Mouse (Mus musculus) limb, embryonic 12.5 days (tissue): ENCODE measurements around the gene Fam180a. TPM values are rescaled to one million over a fixed set of nuclear protein-coding genes. Genes with fewer than 3 reads are reported as not detected.

Experiments
- ATAC-seq: fragments of 200-750 bp; cut with Nextera tagmentation; 2 replicates; pipeline ENCODE4 v1.8.0; 2017; ENCODE audit warnings: low read depth, moderate TSS enrichment; ENCODE audit not compliant: insufficient number of reproducible peaks, insufficient read depth, low FRiP score, low TSS enrichment
- H3K27ac ChIP-seq: fragments of 300-500 bp; sonication (generic); 2 replicates; pipeline ENCODE4 v1.5.1; 2016; ENCODE audit warnings: mild to moderate bottlenecking, moderate library complexity
- H3K27me3 ChIP-seq: fragments of 300-500 bp; sonication (generic); 2 replicates; pipeline ENCODE4 v1.6.1; 2016; ENCODE audit warnings: mild to moderate bottlenecking, moderate library complexity
- H3K36me3 ChIP-seq: fragments of 300-500 bp; sonication (generic); 2 replicates; pipeline ENCODE4 v1.6.1; 2016; ENCODE audit warnings: mild to moderate bottlenecking, moderate library complexity
- H3K4me1 ChIP-seq: fragments of 300-500 bp; sonication (generic); replicated peaks from 2 replicates; pipeline ENCODE4 v1.6.1; 2016
- H3K4me2 ChIP-seq: fragments of 300-500 bp; sonication (generic); 2 replicates; pipeline ENCODE4 v1.6.1; 2016; ENCODE audit warnings: mild to moderate bottlenecking, moderate library complexity
- H3K4me3 ChIP-seq: fragments of 300-500 bp; sonication (generic); replicated peaks from 2 replicates; pipeline ENCODE4 v1.5.1; 2016; ENCODE audit warnings: mild to moderate bottlenecking
- H3K9ac ChIP-seq: fragments of 300-500 bp; sonication (generic); replicated peaks from 2 replicates; pipeline ENCODE4 v1.6.1; 2016; ENCODE audit warnings: mild to moderate bottlenecking, moderate library complexity
- H3K9me3 ChIP-seq: fragments of 300-500 bp; sonication (generic); 2 replicates; pipeline ENCODE4 v1.6.1; 2016; ENCODE audit warnings: mild to moderate bottlenecking, moderate library complexity
- WGBS: fragments of 180-500 bp; shearing (Covaris S2); methylation state at CpG from one replicate; pipeline ENCODE4 v1.1.7; 2016; 5-methylcytosine and 5-hydroxymethylcytosine counted together
- polyA plus RNA-seq: library from polyadenylated mRNA; unstranded; fragments of >200 nt; fragmentation: Nextera tagmentation; extraction: Ambion mirVana; gene quantifications from 2 replicates; pipeline ENCODE4 v1.2.1, GENCODE M21; 2016

Fam180a gene
- polyA plus RNA-seq, 1 experiment from 2014 or later = not detected

DNA sequence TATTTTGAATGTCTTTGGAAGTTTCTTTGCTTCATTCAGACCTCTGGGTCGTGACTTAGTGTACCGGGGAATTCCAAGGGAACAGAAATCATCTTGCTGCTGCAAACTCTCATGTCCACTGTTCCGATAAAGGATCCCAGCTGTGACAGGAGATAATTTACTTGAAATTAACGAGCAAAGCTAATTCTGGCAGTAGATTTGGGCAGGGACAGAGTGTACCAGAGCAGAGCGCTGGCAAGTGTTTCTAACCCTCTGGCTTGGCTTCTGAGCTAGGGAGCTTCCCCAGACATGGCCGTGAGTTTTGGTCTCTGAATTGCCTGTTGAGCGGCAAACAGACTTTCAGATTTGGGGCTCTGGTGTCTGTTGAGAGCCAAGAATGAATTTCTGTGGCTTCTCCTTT is 23.8 kb upstream of the Fam180a start:
- no peak overlapping the region for H3K9ac ChIP-seq
- H3K27me3 ChIP-seq = no peaks in the 10 kb centered on the region
- 48% methylated on average over 7 of the region's 7 CpGs for WGBS
- no peak overlapping the region for H3K4me3 ChIP-seq
- H3K27ac ChIP-seq = no peak overlapping the region
- no peak overlapping the region for H3K4me2 ChIP-seq
- peaks cover 38% of the 10 kb centered on the region for H3K4me1 ChIP-seq
- no peaks in the 10 kb centered on the region for H3K9me3 ChIP-seq
- no peaks in the 10 kb centered on the region for H3K36me3 ChIP-seq
- ATAC-seq = no peak

DNA sequence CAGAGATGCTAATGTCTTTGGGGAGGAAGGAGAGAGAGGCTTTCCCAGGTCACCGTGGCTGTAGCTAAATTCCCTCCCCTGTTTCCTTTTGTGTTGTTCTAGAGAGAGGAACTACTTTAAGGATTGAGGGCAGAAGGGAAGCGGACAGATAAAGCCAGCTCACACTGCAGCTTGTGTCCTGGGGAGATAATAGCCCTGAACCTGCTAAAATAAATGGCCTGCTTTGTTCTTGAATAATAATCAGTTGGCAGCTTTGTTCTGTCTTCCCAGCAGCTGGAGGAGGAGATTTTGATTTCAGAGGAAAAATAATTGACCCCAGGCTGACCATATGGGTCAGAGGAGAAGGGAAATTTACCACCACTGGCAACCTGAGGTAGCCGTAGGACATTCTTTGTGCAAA is 12.7 kb upstream of the Fam180a start:
- H3K4me1 ChIP-seq = no peaks in the 10 kb centered on the region
- H3K4me2 ChIP-seq = no peak overlapping the region
- no peaks in the 10 kb centered on the region for H3K36me3 ChIP-seq
- H3K9me3 ChIP-seq = no peaks in the 10 kb centered on the region
- no peaks in the 10 kb centered on the region for H3K27me3 ChIP-seq
- 42% methylated on average over 3 of the region's 3 CpGs for WGBS
- H3K4me3 ChIP-seq = no peak overlapping the region
- no peak for ATAC-seq
- no peak overlapping the region for H3K27ac ChIP-seq
- H3K9ac ChIP-seq = no peak overlapping the region

DNA sequence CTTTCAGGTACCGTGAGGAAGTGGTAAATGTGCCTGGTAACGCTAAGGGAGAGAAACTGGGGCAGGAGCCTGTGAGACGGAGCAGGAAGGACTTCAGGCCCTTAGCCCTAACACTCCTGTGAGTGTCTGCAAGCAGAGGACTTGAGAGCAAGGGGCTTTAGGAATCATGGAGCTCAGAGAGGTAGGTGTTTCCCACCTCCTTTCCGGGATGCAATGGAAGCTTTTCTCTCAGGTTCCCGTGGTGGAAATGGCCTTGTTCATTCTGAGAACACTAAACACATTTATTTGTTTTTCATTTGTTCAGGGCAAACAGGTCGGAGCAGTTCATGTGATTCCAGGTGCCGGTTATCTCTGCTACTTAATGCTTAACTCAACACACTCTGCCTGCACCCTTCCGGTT is 11.9 kb upstream of the Fam180a start:
- no peaks in the 10 kb centered on the region for H3K27me3 ChIP-seq
- no peaks in the 10 kb centered on the region for H3K36me3 ChIP-seq
- H3K4me1 ChIP-seq = no peaks in the 10 kb centered on the region
- H3K9me3 ChIP-seq = no peaks in the 10 kb centered on the region
- no peak overlapping the region for H3K4me2 ChIP-seq
- no peak for ATAC-seq
- H3K9ac ChIP-seq = no peak overlapping the region
- no peak overlapping the region for H3K4me3 ChIP-seq
- WGBS = 81% methylated on average over 8 of the region's 8 CpGs
- H3K27ac ChIP-seq = no peak overlapping the region

DNA sequence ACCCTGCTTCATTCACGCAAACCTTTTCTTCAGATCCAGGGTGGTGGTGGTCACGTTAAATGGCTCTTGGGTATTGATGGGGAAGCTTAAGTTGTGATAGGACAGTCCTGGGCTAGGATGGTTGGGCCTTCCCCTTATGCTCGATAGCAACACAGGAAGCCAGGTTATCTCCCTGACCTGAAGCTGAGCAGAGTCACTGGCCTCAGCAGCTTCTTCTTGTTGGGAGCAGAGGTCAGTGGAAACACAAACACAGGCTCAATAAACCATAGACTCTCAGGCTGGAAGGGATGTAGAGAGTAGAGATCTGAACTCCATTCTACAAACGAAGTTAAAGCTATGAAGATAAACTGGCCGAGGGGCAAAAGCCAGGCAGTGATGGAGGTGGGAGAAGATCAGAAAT is 9.5 kb upstream of the Fam180a start:
- no peak overlapping the region for H3K9ac ChIP-seq
- H3K9me3 ChIP-seq = no peaks in the 10 kb centered on the region
- no peaks in the 10 kb centered on the region for H3K36me3 ChIP-seq
- 62% methylated on average over 5 of the region's 5 CpGs for WGBS
- H3K27ac ChIP-seq = no peak overlapping the region
- no peaks in the 10 kb centered on the region for H3K27me3 ChIP-seq
- H3K4me3 ChIP-seq = no peak overlapping the region
- no peak overlapping the region for H3K4me2 ChIP-seq
- peaks cover 7% of the 10 kb centered on the region; the same call in 1 of the 2 replicates for H3K4me1 ChIP-seq
- ATAC-seq = no peak

GRCm38 (mm10) chr6:35334278-35334677 is 8.3 kb upstream of the Fam180a start:
- Histone ChIP-seq H3K27me3 (no peaks in the 10 kb centered on the region), H3K9ac (no peak overlapping the region), H3K27ac (no peak overlapping the region), H3K4me1 (peaks cover 7% of the 10 kb centered on the region; the same call in 1 of the 2 replicates), H3K4me2 (no peak overlapping the region), H3K4me3 (no peak overlapping the region), H3K36me3 (no peaks in the 10 kb centered on the region), H3K9me3 (no peaks in the 10 kb centered on the region)
- ATAC-seq = no peak
- WGBS = 76% methylated on average over 4 of the region's 4 CpGs

DNA sequence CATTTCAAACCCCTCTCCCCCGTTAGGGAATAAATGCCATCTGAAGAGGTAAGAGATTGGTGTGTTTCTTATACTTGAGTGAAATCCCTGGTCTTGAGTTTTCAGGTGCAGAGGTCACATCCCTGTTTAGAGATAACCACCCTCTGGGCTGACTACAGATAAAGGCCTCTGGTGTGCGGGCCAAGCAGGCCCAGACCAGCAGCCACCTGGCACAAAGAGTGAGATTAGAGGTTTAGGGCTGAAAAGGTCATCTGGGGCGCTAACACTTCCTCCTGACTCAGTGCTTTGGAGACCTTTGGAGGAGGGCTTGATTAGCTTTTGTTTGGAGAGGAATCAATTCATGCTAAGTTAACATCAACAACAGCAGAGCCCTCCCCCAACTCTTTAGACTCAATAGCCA is 7.7 kb upstream of the Fam180a start:
- 45% methylated on average over 3 of the region's 3 CpGs for WGBS
- Histone ChIP-seq H3K9me3 (no peaks in the 10 kb centered on the region), H3K4me2 (no peak overlapping the region), H3K36me3 (no peaks in the 10 kb centered on the region), H3K27ac (no peak overlapping the region), H3K4me1 (peaks cover 7% of the 10 kb centered on the region; the same call in 1 of the 2 replicates), H3K9ac (no peak overlapping the region), H3K27me3 (no peaks in the 10 kb centered on the region), H3K4me3 (no peak overlapping the region)
- no peak for ATAC-seq

DNA sequence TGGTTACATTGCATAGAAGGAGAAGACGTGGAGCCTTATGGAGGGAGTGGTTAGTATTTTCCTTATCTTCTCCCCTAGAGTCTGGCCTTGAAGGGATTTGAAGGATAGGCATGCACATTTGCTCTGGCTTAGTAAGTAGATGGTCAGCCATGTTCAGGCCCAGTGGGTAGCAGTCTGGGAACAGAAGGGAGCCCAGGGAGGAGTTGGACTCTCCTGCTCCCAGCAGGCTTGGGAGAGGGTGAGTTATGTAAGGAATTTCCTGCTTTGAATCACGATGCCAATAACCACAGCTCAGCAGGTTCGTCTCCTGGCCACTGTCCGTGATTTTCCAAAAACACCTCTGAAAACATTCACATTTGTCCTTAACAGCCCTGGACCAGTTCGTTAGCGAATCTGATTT is 4.9 kb upstream of the Fam180a start:
- Histone ChIP-seq H3K27ac (no peak overlapping the region), H3K36me3 (no peaks in the 10 kb centered on the region), H3K4me1 (peaks cover 10% of the 10 kb centered on the region; the same call in 1 of the 2 replicates), H3K4me2 (no peak overlapping the region), H3K9ac (no peak overlapping the region), H3K4me3 (no peak overlapping the region), H3K9me3 (no peaks in the 10 kb centered on the region), H3K27me3 (no peaks in the 10 kb centered on the region)
- ATAC-seq = no peak
- WGBS = 52% methylated on average over 6 of the region's 6 CpGs

GRCm38 (mm10) chr6:35329956-35330355 is 4.0 kb upstream of the Fam180a start:
- Histone ChIP-seq H3K36me3 (no peaks in the 10 kb centered on the region), H3K4me1 (peaks cover 13% of the 10 kb centered on the region; the same call in 1 of the 2 replicates), H3K4me3 (no peak overlapping the region), H3K4me2 (no peak overlapping the region), H3K9me3 (no peaks in the 10 kb centered on the region), H3K27me3 (no peaks in the 10 kb centered on the region), H3K27ac (no peak overlapping the region), H3K9ac (no peak overlapping the region)
- ATAC-seq = no peak
- 96% methylated on average over 12 of the region's 12 CpGs for WGBS

DNA sequence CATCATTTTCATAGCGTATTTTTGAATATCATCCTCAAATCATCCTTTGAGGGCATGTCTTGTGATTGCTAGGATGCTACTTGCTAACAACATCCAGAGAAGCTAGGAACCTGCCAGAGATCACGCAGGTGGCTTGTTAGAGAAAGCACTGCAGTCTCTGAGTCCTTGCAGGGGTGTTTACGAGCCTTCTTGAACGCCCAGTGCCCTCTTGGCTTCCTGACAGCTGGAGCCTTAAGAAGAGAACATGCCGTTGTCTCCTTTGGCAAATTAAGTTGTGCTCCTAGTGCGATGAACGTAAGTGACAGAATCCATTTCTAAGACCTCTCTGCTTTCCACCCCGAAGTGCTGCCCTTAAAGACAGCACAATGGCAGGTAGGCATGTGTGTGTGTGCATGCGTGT is 1.6 kb downstream of the Fam180a start:
- no peak overlapping the region for H3K27ac ChIP-seq
- peaks cover 16% of the 10 kb centered on the region for H3K4me1 ChIP-seq
- WGBS = 53% methylated on average over 9 of the region's 9 CpGs
- no peak overlapping the region for H3K9ac ChIP-seq
- H3K4me3 ChIP-seq = no peak overlapping the region
- no peak overlapping the region for H3K4me2 ChIP-seq
- ATAC-seq = no peak
- no peaks in the 10 kb centered on the region for H3K36me3 ChIP-seq
- no peaks in the 10 kb centered on the region for H3K27me3 ChIP-seq
- no peaks in the 10 kb centered on the region for H3K9me3 ChIP-seq

DNA sequence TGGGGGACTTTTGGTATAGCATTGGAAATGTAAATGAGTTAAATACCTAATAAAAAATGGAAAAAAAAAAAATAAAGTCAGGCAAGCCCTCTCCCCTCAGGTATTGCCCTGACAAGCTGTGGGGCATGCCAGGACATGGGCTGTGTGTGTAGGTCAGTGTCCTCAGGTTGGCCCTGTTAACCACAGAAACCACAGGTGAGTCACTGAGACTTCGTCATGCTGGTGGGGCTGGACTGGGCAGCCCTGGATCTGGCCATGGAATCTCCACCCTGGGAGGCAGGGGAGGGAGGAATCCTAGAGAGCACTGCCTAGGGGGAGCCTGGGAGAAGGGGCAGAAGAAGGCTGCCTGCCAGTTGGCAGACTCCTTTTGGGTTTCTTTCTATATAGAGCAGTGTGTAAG is 2.9 kb downstream of the Fam180a start:
- Histone ChIP-seq H3K27ac (no peak overlapping the region), H3K4me2 (no peak overlapping the region), H3K4me1 (peaks cover 16% of the 10 kb centered on the region), H3K27me3 (no peaks in the 10 kb centered on the region), H3K9ac (no peak overlapping the region), H3K9me3 (no peaks in the 10 kb centered on the region), H3K4me3 (no peak overlapping the region), H3K36me3 (no peaks in the 10 kb centered on the region)
- ATAC-seq = no peak
- 69% methylated on average over 1 of the region's 1 CpGs for WGBS

DNA sequence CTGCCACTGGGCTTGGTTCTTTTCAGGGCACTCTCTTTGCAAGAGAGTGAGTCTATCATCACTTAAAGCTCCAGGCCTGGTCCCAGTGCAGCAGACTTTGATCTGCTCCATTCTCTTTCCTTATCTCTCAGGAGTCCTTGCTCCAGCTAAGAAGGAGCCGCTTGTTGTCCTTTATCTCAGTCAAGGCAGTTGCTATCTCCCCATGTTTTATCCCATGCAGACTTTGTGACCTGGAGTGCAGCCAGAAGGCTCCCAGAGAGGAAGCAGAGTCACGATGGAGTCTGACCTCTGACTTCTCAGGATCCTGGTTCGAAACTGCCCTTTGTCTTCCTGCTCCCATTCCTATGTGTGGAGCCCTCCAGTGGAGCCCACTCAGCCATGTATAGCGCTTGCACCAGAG is 4.8 kb downstream of the Fam180a start:
- 66% methylated on average over 4 of the region's 4 CpGs for WGBS
- no peaks in the 10 kb centered on the region for H3K36me3 ChIP-seq
- ATAC-seq = no peak
- H3K9ac ChIP-seq = no peak overlapping the region
- H3K27me3 ChIP-seq = no peaks in the 10 kb centered on the region
- no peaks in the 10 kb centered on the region for H3K9me3 ChIP-seq
- no peak overlapping the region for H3K4me2 ChIP-seq
- no peak overlapping the region for H3K27ac ChIP-seq
- peaks cover 16% of the 10 kb centered on the region for H3K4me1 ChIP-seq
- H3K4me3 ChIP-seq = no peak overlapping the region

- no peak overlapping the region for H3K27ac ChIP-seq
- H3K4me2 ChIP-seq = no peak overlapping the region
- 83% methylated on average over 6 of the region's 6 CpGs for WGBS
- H3K9ac ChIP-seq = no peak overlapping the region
- ATAC-seq = no peak
- no peaks in the 10 kb centered on the region for H3K27me3 ChIP-seq
- H3K9me3 ChIP-seq = no peaks in the 10 kb centered on the region
- H3K36me3 ChIP-seq = no peaks in the 10 kb centered on the region
- H3K4me3 ChIP-seq = no peak overlapping the region
- peaks cover 9% of the 10 kb centered on the region for H3K4me1 ChIP-seq
Measured at GRCm38 (mm10) chr6:35319850-35320249, 6.1 kb downstream of the Fam180a start.
